Mouse (Mus musculus) thymus, postnatal 4 days (tissue): ENCODE measurements around the gene Ints6.

Experiments
- DNase-seq: peaks from one replicate; pipeline ENCODE4 v3.0.0; 2021

Gene Ints6

DNA sequence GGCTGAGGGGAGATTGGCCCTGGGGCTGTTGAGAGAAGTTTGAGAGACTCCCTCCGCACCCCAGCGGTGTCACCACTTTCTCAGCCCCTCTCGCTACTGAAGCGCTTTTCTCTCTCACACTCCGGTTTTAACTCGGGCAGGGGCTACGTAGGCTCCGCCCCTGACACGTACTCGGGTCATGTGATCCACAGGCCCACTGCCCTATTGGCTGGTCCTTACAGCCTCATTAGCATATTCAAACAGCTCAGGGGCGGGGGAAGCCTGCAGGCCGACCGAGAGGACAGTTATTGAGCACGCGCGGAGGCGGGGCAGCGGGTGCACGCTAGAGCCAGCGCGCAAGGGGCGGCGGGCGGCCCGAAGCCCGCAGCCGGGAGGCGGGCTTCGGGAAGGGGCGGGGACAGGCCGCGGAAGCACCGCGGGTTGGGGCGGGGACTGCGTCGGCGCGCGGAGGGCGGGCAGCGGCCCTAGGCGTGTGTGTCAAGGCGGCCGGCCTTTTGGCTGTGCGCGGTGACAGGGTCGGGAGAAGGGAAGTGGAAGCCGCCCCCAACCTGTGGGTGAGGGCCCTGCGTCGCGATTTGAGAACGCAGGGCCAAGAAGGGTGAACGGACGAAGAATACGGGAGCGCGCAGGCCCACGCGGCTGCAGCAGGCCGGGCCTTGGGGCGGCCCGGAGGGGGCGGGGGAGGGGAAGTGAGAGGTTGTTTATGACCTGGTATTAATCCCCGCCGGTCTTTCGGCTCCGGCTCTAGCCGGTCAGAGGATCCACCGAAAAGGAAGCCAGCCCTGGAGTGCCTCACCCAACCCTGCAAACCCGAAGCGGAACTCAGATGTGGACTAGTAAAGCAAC is at the start of gene Ints6:
Ints6 (minus strand) TSS at position 134 of the 846 bp plus-strand sequence.
- DNase-seq = peak; percentile 96

DNA sequence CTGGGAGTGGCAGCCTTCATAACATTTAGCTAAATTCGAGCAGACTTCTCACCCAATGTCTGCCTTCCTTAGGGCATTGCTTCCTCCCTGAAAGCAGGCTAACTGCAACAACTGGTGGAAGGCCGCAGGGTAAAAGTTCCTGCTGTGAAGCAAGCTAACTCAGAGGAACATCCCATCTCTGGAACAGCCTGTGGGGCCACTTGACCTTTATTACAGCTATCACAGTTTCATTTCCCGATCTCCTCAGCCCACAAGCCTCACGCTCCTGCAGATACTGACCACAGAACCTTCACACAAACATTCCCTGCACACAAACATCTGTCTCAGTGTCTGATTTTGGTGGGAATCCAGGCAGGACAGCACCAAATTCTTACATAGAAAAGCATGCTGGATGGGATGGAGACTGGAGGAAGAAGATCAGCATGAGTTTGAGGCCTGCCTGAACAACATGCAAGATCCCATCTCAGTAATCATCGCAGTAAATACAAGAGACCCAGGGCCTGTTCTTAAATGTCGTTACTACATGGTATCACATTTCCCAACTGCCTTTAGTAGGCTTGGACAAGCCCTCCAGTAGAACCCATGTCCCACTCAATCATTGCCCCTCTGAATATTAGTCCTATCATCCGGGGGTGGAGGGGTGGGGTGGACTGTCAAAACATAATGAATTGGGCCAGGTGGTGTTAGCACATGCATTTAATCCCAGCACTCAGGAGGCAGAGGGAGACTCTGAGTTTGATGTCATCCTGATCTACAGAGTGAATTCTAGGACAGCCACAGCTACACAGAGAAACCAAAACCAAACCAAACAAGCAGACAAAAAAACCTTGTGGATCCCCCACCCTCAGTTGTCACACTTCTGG is 47.9 kb upstream of the Ints6 start:
- no peak for DNase-seq

DNA sequence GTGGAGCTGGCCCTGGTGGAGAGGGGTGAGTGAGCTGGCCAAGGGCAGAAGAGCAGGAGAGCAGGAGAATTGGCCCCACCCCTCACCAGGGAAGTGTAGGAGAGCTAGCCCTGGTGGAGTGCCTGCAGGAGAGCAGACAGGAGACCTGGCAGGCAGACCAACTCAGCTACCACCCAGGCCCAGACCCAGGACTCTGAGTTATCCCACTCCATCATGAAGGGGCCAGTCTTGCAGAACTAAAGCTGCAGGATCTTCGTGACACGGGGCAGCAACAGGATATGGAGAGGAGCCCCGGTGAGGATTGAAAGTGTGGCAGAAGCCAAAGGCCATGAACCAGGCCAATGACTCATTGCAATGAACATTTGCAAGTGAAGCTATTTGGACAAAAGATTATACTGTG is 46.0 kb upstream of the Ints6 start:
- no peak for DNase-seq

DNA sequence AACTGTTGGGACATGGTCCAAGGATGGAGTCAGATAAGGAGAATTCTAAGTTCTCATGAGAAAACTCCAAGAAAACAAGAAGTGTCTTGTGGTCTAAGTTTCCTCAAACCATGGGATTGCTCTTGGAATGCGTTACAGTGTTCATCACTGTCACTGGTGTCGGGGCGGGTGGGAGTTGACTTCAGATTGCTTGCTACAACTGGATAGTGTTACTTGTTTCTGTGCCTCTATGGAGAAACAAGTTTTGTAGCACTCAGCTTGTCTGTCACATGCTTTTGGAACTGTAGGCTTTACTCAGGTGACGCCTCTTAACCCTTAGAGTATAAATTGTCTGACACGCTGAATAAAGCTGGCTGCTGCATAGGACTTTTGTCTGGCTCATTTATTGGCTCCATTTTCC is 42.2 kb upstream of the Ints6 start:
- DNase-seq = no peak

DNA sequence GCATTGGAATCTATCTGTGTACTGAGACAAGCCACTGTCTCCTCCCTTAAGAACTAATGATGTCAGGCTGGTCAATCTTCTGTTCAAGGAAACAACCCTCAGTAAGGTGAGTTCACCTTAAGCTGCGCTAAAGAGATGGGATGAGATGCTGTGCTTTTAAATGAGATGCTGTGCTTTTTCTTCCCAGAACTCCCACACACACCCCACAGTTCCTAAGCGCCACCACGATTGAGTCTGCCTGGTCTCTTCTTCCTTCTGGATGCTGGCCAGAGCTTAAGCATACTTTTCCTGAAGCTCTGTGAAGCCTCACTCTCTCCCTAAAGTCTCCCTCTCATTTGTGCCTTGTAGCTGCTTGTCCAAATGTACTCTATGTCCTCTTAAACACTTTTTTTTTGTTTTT is 39.8 kb upstream of the Ints6 start:
- no peak for DNase-seq

DNA sequence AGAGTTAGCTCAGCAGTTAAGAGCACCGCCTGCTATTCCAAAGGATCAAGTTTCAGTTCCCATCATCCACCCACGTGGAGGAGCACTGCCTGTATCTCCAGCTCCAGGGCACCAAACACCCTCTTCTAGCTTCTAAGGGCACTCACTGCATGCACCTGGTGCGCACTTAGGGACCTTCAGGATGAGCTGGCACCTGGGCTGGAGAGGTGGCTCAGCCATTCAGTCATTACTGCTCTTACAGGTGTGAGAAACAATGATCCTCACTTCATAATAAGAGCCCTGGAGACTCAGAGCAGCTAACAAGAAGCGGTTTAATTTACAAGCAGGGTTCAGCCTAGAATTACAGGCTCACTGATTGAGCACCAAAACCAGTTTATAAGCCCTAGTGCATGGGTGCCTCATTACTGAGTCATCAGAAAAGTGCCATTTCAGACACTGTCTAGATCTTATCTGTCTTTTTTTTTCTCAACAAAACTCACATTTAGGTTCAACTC is 37.7 kb upstream of the Ints6 start:
- DNase-seq = peak; percentile 16

DNA sequence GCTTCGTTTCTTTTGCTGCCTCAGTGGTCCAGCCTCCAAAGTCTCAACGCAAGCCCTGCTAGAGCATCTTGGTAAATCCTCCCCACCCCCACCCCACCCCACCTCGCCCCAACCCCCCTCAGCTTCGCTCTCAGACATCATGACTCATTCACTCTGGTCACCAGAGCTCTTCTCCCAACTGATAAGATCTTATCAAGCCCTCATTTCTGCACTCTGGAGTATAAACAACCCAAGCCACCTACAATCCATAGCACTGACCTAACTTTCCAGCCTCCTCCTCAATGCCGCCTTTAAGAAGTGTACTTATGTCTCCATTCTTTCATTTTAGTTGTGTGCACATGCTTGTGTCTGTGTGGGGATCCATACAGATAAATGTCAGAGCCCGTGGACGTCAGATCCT is 34.8 kb upstream of the Ints6 start:
- no peak for DNase-seq

DNA sequence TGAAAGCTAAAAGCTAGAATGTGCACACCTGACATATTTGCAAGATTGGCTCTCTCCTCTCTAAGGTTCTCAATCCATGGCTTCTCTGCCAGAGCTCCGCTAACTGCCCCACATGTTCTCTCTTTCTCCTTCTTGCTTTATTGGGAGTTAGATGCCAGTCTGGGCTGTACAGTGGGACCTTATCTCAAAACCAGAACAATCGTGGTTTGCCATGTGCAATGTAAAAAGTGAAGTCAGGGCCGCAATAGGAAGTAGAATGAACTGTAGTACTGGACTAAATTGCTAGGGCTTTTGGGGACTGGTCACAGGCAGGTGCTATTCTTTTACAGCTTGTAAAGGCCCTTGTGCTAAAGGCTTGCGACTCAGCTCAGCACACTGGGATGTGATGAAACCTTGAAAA is 28.3 kb upstream of the Ints6 start:
- DNase-seq = no peak

DNA sequence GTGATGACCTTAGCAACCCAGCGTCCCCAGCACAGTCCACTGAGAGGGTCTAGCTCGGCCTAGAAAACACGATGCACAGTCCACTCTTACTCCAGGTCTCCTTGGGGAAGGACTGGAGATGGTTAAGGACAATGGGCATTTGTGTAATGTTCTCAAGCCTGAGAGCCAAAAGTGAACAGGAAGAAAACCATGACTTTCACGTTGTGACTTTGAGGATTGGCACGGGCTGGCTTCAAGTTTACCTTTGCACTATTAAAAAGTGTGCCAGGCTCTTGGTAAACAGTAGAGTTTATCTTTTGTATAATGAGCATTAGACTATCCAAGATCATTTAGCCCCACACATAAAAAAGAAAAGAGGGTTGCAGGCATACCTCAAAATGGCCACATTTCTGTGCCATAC is 22.0 kb upstream of the Ints6 start:
- no peak for DNase-seq

DNA sequence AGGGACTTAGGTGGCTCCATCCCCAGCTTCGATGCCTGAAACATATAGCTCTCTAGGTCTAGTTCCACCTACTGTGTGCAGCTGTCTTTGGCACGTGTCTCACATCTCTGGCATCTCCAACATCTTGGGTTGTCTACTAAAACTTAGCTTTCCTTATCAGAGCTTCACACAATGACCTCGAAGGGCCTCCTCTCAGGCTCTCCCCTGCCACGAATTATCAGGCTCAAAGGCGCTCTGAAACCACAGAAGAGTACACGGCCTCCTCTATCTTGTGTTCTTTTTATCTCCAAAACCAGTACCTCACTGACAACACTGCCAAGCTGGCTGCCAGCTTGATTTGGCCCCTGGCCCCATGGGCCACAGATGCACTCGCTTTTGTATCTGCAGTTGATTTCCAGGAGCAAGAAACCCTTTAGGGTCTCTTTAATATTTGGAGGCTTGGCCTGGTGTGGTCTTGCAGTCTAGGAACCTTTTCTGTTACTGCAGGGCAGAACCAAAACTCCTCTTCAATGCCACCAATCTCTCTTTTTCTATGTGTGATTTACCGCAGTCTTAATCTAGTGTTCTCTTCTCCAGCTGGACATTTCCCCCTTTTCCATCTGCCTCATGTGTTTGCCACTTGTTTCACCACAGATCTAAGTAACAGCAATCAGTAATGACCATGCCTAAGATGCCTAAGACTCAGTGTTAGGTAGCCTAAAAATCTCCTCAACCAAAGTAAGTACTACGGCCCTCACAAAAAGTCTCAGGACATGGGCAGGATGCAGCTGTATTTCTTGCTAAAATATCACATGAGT is 19.7 kb upstream of the Ints6 start:
- DNase-seq = no peak

DNA sequence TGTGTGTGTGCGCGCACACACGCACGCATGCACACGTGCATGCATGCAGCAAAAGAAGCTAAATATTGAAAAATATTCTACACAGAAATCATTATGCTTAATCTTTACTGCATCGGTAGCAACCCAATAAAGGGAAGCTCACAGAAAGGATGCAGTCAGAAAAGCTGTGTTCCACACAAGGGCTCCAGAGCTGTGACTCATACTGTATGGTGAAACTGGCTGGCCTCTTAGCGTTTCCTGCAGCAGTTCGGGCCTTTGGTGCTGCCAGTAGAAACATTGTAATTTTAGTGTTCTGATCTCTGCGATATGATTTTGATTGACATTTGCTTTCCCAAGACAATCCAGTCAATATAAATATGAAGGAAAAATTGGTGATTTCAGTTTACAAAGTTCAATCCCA is 17.1 kb upstream of the Ints6 start:
- DNase-seq = no peak

DNA sequence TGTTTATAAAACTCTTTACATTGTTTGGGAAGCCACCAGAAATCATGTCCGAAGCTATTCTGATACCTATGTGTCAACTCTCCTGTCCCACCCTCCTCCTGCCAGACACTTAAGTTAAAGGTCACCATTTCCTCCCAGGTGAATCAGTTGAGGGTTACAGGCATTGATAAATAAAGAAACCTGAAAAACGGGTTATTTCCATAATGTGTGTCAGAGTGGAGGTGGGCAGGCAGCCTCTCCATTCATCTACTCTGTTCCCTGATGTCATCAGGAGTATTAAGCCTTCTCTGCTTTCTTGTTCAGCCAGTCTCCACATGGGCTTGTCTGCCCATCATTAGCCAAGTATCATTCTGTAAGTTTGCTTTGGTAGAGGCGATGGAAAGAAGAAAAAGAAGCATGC is 14.1 kb upstream of the Ints6 start:
- no peak for DNase-seq

DNA sequence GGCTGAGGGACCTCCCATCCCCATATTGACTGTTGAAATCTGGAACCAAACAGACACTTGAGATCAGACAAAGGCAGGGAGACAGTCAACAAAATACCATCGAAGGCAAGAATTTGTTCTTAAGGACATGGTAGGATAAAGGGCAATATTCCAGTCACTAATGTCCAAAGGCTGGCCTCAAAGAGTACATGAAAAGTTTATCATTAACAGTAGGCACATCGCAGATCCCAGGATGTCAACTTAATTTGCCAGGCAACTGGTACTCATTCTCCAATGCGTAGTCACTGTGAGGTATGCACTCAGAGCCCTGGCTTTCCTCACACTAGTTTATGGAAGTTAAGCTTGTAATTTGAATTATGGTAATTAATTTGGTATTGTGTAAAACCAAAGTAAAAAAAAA is 13.3 kb upstream of the Ints6 start:
- DNase-seq = no peak

DNA sequence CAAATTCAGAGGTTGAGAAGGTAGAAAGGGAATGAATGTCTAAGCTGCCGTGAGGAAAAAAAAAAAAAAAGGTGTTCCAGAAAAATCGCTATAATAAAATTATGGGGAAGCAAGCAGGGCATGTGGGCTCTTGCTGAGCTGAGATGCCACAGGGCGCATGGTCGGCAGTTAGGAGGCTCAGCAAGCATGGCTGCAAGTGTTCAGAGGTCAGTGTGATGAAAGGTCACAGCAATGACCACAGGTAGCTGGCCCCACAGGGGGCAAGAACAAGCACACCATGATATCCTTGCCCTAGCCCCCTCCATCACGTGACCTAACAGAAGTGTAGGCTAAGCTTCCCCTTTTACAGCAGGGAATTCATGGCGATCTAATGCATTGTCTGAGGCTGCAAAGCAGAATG is 12.8 kb upstream of the Ints6 start:
- no peak for DNase-seq

DNA sequence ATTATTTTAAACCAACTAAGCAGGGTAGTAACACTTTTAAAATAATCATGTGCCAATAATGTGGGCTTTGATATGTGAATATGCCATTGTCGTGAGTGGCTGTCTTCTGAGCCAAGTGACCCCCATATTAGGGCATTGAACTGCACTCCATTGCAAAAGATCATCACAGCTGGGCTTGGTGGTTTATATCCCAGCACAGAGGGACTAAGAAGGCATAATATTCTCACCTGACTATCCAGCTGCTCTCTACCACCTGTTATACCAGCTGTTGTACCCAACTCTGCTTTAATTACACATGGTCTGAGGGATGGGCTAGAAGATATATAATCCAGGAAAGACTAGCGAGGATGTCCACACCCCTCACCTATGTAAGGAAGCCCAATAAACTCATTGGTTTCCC is 4.4 kb upstream of the Ints6 start:
- no peak for DNase-seq

DNA sequence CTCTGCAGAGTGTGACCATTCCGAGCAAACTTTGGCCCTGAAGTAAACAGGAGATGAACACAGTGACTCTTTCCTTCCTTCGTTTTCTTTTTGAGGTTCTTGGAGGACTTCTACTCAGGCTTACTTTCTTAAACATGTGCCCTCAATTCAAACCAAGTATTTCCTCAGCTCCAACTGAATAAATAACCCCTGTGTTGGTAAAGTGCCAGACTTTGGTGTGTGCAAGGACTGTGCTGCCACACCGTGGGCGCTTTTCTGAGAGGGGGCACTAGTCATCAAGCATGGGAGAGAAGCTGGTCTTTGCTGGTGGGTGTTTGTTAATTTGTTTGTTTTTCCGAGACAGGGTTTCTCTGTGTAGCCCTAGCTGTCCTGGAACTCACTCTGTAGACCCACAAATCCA is 3.4 kb upstream of the Ints6 start:
- no peak for DNase-seq

DNA sequence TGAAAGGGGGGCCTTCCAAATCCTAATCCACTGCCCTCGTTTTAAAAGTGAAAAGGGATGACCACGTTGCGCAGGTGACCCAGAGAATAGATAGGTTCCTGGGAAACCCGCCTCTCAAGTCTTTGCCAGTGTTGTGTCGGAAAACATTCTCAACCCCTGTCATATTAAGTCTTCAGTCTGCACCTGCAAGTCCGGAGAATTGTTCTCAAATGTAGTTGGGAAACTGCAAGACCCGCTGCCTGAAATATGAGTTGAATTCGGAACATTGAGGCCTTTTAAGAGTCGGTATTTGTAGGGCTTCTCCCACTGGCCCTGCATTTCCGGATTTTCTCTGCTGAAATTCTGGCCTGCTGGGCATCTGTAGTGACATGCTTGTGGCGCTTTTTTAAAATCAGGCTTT is 974 bp upstream of the Ints6 start:
- DNase-seq = no peak

DNA sequence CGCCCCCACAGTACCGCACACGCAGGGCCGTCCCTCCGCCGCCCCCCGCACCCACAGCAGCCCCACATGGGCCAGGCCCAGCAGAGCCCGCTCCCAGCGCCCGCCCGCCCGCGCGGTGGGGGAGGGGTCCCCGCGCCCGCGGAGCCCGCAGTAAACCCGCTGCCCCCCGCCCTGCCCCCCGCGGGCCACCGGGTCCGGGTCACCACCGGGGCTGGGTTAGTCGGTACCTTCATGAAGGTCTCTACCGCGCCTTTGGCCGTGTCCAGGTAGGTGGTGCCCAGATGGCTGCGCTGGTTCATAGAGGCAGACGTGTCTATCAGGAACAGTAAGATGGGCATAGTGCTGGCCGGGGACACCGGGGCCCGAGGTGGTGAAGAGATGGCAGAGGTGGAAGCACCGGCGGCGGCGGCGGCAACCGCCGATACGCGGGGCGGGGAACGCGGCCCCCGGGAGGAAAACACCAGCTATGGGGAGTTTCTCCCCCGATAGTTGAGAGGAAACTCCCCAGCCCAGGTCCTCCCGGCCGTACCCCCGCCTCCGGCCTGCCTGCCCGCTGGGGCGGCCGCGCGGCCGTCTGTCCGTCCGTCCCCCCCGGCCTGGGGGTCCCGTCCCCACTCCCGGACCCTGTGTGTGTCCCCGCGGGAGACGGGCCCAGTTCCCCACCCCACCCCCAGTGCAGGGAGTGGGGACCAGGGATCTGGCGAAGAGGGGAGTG is 491 bp downstream of the Ints6 start:
- peak; percentile 78 for DNase-seq

DNA sequence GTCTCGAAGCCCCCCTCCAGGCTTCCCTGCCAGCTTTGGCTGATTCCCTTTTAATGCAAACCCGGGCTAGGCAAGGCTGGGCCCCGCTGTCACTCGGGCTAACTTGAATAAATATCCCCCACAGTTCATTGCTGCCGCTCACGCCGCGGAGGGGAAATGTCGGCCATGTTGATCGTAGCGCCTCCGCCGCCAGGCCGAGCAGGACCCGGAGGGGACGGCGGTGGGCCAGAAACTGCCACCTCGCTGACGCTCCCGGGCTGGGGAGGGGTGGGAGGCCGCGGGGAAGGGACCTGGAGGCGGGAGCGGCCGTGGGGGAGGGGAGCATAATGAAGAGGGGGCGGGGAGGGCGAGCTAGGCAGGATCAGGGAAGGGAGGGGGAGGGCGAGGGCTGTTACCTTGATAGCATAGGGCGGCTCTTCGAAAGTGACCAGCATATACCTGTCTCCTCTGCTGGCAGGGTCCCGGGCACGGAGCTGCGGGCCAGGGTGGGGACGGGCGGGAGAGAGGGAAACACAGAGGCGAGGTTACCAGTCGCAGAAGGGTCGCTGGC is 1.1 kb downstream of the Ints6 start:
- DNase-seq = peak; percentile 81

DNA sequence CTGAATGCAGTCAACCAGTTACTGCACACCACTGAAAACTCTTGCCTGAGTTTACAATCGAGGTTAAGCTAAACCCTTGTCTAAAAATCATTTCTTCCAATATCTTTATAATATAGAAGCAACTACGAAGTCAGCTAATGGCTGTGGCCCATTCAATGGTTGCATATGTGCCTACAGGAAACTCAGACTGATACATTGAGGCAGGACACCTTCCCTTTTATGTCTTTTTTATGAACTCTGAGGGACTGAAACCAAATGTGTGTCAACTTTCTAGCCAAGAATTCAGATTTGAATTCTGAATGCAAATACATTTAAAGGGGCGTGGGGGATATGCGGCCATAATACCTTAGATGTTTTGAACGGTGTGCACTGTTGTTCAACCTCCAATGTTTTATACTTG is 2.3 kb downstream of the Ints6 start:
- DNase-seq = no peak

DNA sequence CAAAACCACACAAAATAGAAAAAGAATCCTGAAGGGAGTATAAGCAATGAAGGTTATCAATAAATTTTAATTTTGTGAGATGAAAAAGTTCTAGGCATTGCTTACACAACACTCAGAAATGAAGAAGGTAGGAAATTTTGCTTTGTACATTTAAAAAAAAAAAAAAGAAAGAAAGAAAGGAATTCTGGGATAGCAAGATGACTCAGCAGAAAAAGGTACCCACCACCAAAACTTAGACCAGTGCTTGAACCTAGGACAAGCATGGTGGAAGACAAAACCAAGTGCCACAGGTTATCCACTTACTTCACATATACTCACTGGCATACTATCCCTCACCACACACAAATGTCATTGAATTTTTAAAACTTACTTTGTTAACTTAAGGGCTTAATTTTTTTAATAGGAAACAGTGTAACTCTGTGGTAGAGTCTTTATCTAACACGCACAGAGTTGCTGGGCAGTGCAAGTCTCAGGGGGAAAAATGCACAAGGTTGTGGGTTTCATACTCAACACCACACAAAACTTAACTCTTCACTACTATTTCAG is 5.8 kb downstream of the Ints6 start:
- no peak for DNase-seq

DNA sequence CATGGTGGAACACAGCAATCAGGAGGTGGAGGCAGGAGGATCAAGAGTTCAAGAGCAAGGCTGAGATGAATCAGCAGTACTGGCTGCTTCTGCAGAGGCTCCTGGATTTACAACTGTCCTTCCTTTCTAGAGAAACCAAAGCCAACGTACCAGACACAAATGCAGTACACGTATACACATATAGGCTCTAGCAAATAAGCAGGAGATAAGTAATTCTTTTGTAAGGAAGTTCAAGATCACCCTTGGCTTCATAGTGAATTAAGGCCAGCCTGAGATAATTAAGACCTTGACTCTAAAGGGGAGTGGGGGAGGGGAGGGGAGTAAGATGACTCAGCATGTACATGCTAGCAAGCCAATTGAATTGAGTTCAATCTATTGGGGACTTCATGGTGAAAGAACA is 9.5 kb downstream of the Ints6 start:
- DNase-seq = no peak
